Mouse (Mus musculus): ENCODE measurements around the gene Mpig6b. TPM values are rescaled to one million over a fixed set of nuclear protein-coding genes. Genes with fewer than 3 reads are reported as not detected.
"Not testable (repeated sequence)": the region's sequence is repeated elsewhere in the genome, so short reads cannot be mapped to it uniquely, and the experiment has no call there.

Mpig6b gene
- total RNA-seq, 4 experiments from 2014 or later = not detected

- no peak for DNase-seq
Observed at GRCm38 (mm10) chr17:35034896-35035295, 31.1 kb downstream of the Mpig6b start.

- not testable (repeated sequence) for DNase-seq
Observed at GRCm38 (mm10) chr17:35033703-35034102, 32.3 kb downstream of the Mpig6b start.

DNA sequence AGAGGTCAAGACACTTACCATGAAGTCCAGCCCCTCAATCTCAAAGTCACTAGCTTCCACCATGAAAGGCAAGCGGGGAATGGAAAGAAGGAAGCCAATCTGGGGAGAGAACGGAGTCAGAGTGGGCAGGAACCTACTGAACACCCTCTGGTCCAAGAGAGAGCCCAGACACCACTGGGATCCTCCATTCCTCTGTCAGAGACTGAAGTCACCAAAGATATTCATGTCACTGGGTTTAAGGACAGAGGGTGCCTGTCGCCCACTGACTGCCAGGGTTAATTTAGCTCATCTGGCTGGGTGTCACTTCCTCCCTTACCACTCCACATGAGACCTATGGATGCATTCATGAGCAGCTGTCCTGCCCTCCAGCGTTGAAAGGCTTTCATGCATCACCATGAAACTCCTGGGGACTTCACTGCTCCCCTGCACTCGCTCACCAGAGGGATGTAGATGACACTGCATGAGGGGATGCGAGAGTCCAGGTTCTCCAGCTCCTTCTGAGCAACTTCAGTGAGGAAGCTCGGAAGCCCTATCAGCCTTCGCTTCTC lies 33.6 kb downstream of the Mpig6b start:
- DNase-seq = no peak

GRCm38 (mm10) chr17:35031880-35032279 lies 34.1 kb downstream of the Mpig6b start:
- DNase-seq = no peak

DNA sequence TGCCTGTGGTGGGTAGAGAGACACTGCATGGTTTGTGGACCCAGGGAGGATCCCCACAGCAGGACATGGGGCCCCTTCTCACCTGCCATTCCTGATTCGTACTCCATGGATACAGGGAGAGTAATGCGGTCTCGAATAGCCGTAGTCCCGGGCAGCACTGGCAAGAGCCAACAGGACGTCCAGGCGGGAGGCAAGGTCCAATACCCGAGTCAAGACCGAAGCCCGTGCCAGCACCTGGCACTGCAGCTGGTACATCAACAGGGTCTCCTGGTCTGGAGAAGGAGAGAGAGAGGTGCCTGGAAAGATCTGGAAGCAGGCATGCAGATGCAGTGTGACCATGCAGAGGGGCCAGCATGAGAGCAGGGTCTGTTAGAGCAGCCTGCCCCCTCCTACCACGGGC lies 34.7 kb downstream of the Mpig6b start:
- DNase-seq = no peak

- no peak for DNase-seq
Observed at GRCm38 (mm10) chr17:35029691-35030532, 36.1 kb downstream of the Mpig6b start.

GRCm38 (mm10) chr17:35028315-35028714 lies 37.7 kb downstream of the Mpig6b start:
- no peak for DNase-seq

GRCm38 (mm10) chr17:35027277-35028068 lies 38.5 kb downstream of the Mpig6b start, which contains the start of gene Sapcd1:
Gene Sapcd1, minus strand, starts transcription at chr17:35028016.
- no peak for DNase-seq

DNA sequence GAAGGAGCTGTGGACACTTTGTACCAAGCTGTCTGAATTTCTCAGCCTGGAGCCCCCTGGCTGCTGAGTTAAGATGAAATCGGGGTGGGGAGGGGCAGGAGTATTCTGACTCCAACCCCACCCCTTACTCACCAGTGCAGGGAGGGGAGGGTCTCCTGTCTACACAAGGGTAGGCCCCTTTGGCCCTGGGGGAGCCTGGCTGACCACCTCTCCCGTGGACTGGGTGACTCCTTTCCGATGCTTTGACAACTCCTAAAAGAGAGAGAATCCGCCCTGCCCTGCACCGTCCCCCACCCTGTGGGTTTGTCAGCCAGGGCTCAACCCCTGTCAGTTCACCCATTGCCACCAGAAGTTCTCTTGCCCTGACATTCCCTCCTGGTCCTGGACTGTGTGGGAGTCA lies 39.8 kb downstream of the Mpig6b start:
- DNase-seq = no peak

DNA sequence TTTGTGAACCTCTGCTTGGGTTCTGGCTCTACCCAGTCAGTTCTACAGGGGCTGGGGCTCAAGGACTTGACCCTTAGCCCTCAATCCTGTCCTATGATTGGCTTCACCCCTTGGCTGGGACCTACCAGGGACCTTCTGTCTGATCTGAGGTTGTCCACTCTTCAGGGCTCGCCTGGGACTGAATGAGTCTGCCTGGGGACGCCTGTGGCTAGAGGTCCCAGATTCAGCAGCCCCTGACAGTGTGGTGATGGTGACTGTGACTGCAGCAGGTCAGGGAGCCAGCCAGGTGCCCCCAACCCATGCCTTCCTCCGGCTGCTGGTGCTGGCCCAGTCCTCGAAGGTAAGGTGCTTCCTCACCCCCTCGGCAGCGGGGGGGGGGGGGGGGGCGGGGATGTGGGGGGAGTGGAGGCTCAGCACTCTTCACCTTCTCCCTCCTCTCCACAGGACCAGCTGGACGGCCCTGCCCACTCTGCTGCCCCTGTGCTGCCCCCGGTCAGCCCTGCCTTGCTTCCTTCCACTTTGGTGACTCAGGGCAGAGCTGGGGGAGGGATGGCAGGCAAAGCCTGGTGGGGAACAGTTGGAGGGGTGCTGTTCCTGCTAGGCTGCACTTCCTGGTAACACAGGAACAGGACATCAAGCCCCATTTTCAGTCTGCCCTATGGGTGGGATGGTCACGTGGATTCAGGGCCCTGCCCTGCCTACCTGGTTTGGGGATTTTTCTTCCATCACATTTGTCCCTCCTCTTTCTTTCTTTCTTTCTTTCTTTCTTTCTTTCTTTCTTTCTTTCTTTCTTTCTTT lies 41.1 kb downstream of the Mpig6b start:
- no peak for DNase-seq

GRCm38 (mm10) chr17:35024261-35024660 lies 41.7 kb downstream of the Mpig6b start:
- DNase-seq = no peak

DNA sequence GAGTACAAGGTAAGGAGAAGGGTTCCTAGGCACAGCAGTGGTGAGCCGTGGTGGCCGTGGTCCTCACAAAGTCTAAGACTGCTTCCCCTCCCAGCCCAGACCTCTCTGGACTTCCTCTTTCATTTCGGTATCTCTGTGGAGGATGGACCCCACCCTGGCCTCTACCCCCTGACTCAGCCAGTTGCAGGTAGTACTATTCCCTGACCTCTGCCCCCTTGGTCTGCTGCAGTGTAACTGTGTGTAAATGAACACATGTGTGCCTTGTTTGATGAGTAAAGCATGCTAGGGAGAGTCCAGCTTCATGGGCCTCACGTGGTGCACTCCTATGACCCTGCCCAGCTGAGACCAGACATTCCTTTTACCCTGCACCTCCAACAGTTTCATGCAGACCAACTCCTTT lies 42.2 kb downstream of the Mpig6b start:
- no peak for DNase-seq

GRCm38 (mm10) chr17:35023221-35023620 lies 42.8 kb downstream of the Mpig6b start:
- no peak for DNase-seq

DNA sequence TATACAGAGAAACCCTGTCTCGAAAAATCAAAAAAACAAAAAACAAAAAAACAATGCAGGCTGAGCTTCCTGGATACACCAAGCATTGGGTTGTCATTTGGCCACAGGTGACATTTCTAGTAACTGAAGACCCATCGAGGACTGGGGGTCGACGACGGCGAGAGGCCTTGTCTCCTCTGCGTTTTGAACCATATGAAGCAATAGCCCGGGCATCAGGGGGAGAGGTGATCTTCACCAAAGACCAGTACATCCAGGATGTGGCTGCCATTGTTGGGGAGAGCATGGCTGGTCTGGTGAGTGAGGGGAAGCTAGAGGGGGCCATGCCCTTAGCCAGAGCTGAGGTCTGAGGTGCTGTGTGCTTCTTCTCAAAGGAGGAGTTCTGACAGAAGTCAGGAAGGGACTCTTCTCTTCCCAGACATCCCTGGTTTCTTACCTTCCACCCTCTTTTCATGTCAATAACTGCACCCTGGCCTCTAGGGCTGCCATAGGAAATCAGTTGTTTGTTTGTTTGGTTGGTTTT lies 43.4 kb downstream of the Mpig6b start:
- no peak for DNase-seq

DNA sequence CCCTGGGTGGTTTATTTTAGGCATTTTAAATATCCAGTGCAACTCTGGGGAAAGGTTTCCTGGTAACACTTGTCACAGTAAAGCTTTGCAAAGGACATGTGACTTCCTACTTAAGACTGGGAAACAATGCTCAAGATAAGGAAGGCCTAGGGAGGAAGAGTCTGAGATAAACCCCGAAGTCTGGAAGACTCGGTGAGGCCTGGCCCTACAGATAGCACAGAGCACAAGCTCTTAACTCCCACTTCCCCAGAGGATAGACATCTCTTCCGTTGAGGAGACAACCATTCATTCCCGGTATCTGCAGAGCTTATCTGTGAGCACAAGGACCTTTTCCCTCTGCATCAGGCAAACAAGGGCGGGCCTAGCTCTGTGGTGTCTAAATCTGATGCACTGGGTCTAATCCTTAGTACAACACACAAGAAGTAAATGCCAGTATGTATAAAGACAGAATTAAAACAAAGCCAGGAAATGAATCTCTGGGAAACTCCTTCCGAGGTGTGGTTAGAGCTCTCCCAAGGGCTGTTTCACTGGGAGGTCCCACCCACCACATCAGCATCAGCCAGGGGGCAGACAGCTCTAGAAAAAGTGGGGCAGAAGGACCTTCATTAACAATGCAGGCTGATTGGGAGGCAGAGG lies 44.0 kb downstream of the Mpig6b start:
- no peak for DNase-seq

GRCm38 (mm10) chr17:35021163-35021808 lies 44.7 kb downstream of the Mpig6b start:
- peak; percentile 76 for DNase-seq

DNA sequence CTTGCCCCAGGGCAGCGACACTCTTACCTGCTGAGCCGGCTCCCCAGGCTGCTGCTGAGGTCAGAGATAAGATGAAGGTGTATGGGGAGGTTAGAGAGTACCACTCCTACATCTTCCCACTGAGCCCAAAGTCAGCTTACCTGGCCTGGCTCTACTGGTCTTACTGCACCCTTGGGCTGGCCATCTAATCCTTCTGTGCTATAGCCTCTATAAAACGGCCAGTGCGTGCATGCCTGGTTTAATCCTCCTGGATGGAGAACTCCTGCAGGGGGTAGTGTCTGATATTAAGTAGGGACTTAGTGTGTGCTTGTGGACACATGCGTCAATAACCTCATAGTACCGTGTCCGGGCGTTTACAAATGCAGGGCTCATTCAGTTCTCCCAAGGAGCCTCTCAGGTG lies 45.4 kb downstream of the Mpig6b start:
- DNase-seq = no peak

DNA sequence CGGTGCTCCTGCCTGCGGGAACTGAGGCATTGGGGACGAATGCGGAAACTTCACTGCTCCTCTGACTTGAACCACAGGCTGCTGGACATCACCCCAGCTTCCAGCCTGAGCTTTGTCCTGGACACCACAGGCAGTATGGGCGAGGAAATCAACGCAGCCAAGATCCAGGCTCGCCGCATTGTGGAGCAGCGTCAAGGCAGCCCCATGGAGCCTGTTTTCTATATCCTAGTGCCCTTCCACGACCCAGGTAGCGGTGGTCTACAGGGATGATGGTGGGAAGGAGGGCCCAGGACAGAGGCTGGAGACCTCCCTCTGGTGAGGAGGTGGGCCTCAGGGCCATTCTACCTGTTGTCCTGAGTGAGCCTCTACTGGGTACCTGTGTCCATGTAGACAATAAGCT lies 46.1 kb downstream of the Mpig6b start:
- DNase-seq = no peak

DNA sequence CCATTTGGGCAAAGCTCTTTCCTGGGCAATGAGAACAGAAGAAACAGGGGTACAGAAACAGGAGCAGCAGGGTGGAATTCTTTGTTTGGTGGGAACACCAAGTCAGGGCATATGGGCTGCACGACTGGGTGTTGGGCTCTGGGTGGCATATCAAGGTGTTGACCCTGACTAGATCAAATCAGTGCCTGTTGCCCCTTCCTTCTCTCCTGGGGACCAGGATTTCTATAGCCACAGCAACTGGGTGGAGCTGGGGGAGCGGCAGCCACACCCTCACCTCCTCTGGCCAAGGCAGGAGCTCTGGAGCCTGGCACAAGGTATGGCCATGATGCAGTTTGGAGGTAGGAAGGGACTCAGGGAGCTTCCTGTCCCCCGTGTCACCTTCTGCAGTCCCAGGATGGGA lies 47.8 kb downstream of the Mpig6b start:
- DNase-seq = no peak

- no peak for DNase-seq
Observed at GRCm38 (mm10) chr17:35017706-35018030, 48.3 kb downstream of the Mpig6b start.
